ENCODE assay signal across 7 mouse cellular contexts in genomic region chr6:37326603-37326955, GRCm38 (mm10). TPM values are rescaled to one million over a fixed set of nuclear protein-coding genes. Genes with fewer than 3 reads are reported as not detected.
DNase-seq lines count a peak whose midpoint lies in the region; ATAC-seq and TF ChIP-seq lines count a peak whose summit lies in the region.

No protein-coding gene starts in this region.

- DNase-seq in hindbrain, embryonic 14.5 days (ENCODE audit: low spot score): no peak
- no peak for DNase-seq in hindbrain, embryonic 11.5 days (ENCODE audit: low spot score)
- DNase-seq in hindbrain, postnatal 0 days (ENCODE audit: low spot score): peak; percentile 80
- no peak for DNase-seq in right cerebral cortex, postnatal 10 days (ENCODE audit: low spot score in 2 of 2)

- 0 out of 2 replicates have a peak overlapping the region, but pooled peaks have one; percentile 44 for H3K27ac ChIP-seq in hindbrain, embryonic 14.5 days
- no peak overlapping the region for H3K27ac ChIP-seq in hindbrain, embryonic 11.5 days (ENCODE audit: low read depth, low read length)
- peak overlapping the region; percentile 63 for H3K27ac ChIP-seq in embryonic facial prominence, embryonic 15.5 days (replicated peaks)
- H3K27ac ChIP-seq in hindbrain, postnatal 0 days: no peak overlapping the region
- H3K27ac ChIP-seq in midbrain, embryonic 16.5 days (ENCODE audit: low read length): 0 out of 2 replicates have a peak overlapping the region, but pooled peaks have one; percentile 12

- H3K9me3 ChIP-seq in hindbrain, embryonic 14.5 days (ENCODE audit: control insufficient read depth, low read length): no peaks in the 10 kb centered on the region
- no peaks in the 10 kb centered on the region for H3K9me3 ChIP-seq in hindbrain, embryonic 11.5 days (ENCODE audit: control insufficient read depth, low read length)
- no peaks in the 10 kb centered on the region for H3K9me3 ChIP-seq in embryonic facial prominence, embryonic 15.5 days (replicated peaks)
- H3K9me3 ChIP-seq in hindbrain, postnatal 0 days (ENCODE audit: low read length): no peaks in the 10 kb centered on the region
- H3K9me3 ChIP-seq in midbrain, embryonic 16.5 days (replicated peaks; ENCODE audit: control insufficient read depth, low read length, poor library complexity, severe bottlenecking): no peaks in the 10 kb centered on the region

- H3K36me3 ChIP-seq in hindbrain, embryonic 14.5 days (replicated peaks; ENCODE audit: control insufficient read depth, insufficient read depth): no peaks in the 10 kb centered on the region
- H3K36me3 ChIP-seq in hindbrain, embryonic 11.5 days (ENCODE audit: control insufficient read depth, insufficient read depth, low read length): no peaks in the 10 kb centered on the region
- peaks cover 12% of the 10 kb centered on the region for H3K36me3 ChIP-seq in embryonic facial prominence, embryonic 15.5 days
- H3K36me3 ChIP-seq in hindbrain, postnatal 0 days (ENCODE audit: insufficient read depth, low read length): no peaks in the 10 kb centered on the region
- H3K36me3 ChIP-seq in midbrain, embryonic 16.5 days (ENCODE audit: control insufficient read depth, insufficient read depth, low read length): no peaks in the 10 kb centered on the region

- H3K4me1 ChIP-seq in hindbrain, embryonic 14.5 days (replicated peaks; ENCODE audit: control insufficient read depth, insufficient read depth, low read length): peaks cover 36% of the 10 kb centered on the region
- H3K4me1 ChIP-seq in hindbrain, embryonic 11.5 days (replicated peaks; ENCODE audit: control insufficient read depth, insufficient read depth, low read length): peaks cover 2% of the 10 kb centered on the region; the same call in 1 of the 2 replicates
- peaks cover 20% of the 10 kb centered on the region for H3K4me1 ChIP-seq in embryonic facial prominence, embryonic 15.5 days
- H3K4me1 ChIP-seq in hindbrain, postnatal 0 days (ENCODE audit: insufficient read depth, low read length): peaks cover 33% of the 10 kb centered on the region
- H3K4me1 ChIP-seq in midbrain, embryonic 16.5 days (ENCODE audit: control insufficient read depth, insufficient read depth, low read length): peaks cover 27% of the 10 kb centered on the region

- WGBS in hindbrain, embryonic 14.5 days: 38% methylated on average over 8 of the region's 8 CpGs
- 54% methylated on average over 8 of the region's 8 CpGs for WGBS in hindbrain, embryonic 11.5 days
- 17% methylated on average over 8 of the region's 8 CpGs for WGBS in embryonic facial prominence, embryonic 15.5 days
- 16% methylated on average over 8 of the region's 8 CpGs for WGBS in hindbrain, postnatal 0 days
- 36% methylated on average over 8 of the region's 8 CpGs for WGBS in midbrain, embryonic 16.5 days

- no peak overlapping the region for H3K9ac ChIP-seq in hindbrain, embryonic 14.5 days
- H3K9ac ChIP-seq in hindbrain, embryonic 11.5 days (ENCODE audit: low read depth, low read length): no peak overlapping the region
- no peak overlapping the region for H3K9ac ChIP-seq in embryonic facial prominence, embryonic 15.5 days
- H3K9ac ChIP-seq in hindbrain, postnatal 0 days (replicated peaks; ENCODE audit: low read length): no peak overlapping the region
- no peak overlapping the region for H3K9ac ChIP-seq in midbrain, embryonic 16.5 days (ENCODE audit: low read depth, low read length)

- H3K4me3 ChIP-seq in hindbrain, embryonic 14.5 days (replicated peaks; ENCODE audit: low read length): no peak overlapping the region
- H3K4me3 ChIP-seq in hindbrain, embryonic 11.5 days (ENCODE audit: low read depth, low read length): no peak overlapping the region
- no peak overlapping the region for H3K4me3 ChIP-seq in embryonic facial prominence, embryonic 15.5 days (replicated peaks)
- H3K4me3 ChIP-seq in hindbrain, postnatal 0 days (ENCODE audit: low read length): no peak overlapping the region
- H3K4me3 ChIP-seq in midbrain, embryonic 16.5 days (ENCODE audit: low read depth, low read length): no peak overlapping the region

- H3K27me3 ChIP-seq in hindbrain, embryonic 14.5 days (ENCODE audit: control insufficient read depth, insufficient read depth, low read length): no peaks in the 10 kb centered on the region
- H3K27me3 ChIP-seq in hindbrain, embryonic 11.5 days (ENCODE audit: control insufficient read depth, insufficient read depth, low read length): no peaks in the 10 kb centered on the region
- H3K27me3 ChIP-seq in embryonic facial prominence, embryonic 15.5 days: no peaks in the 10 kb centered on the region
- H3K27me3 ChIP-seq in hindbrain, postnatal 0 days (ENCODE audit: insufficient read depth, low read length): no peaks in the 10 kb centered on the region
- no peaks in the 10 kb centered on the region for H3K27me3 ChIP-seq in midbrain, embryonic 16.5 days (ENCODE audit: control insufficient read depth, insufficient read depth, low read depth, low read length)

- TF ChIP-seq CTCF in hindbrain, postnatal 0 days (IDR thresholded peaks at IDR 0.05; ENCODE audit: low read depth): no peak

- no peak overlapping the region for H3K4me2 ChIP-seq in hindbrain, embryonic 14.5 days (replicated peaks)
- H3K4me2 ChIP-seq in hindbrain, embryonic 11.5 days (replicated peaks; ENCODE audit: low read depth, low read length): no peak overlapping the region
- no peak overlapping the region for H3K4me2 ChIP-seq in embryonic facial prominence, embryonic 15.5 days (replicated peaks)
- H3K4me2 ChIP-seq in hindbrain, postnatal 0 days (ENCODE audit: low read depth, low read length): no peak overlapping the region
- H3K4me2 ChIP-seq in midbrain, embryonic 16.5 days (ENCODE audit: low read length): no peak overlapping the region

- no peak for ATAC-seq in hindbrain, embryonic 14.5 days (ENCODE audit: low FRiP score)
- no peak for ATAC-seq in hindbrain, embryonic 11.5 days (ENCODE audit: low FRiP score)
- no peak for ATAC-seq in embryonic facial prominence, embryonic 15.5 days (ENCODE audit: insufficient number of reproducible peaks, low FRiP score, low TSS enrichment, low read depth)
- no peak for ATAC-seq in hindbrain, postnatal 0 days
- no peak for ATAC-seq in midbrain, embryonic 16.5 days
- no peak for ATAC-seq in granulocyte monocyte progenitor cell, adult 5-6 weeks (replicated peaks; ENCODE audit: poor library complexity, severe bottlenecking)

RNA-seq across cellular contexts. Expression of gene Dgki, which starts 26.6 kb away (rescaled TPM):
- polyA plus RNA-seq in hindbrain, embryonic 14.5 days (2014; fragmentation: Nextera tagmentation; extraction: Ambion mirVana): 9.6 and 10.0 TPM in 2 replicates
- polyA plus RNA-seq in hindbrain, embryonic 11.5 days (2014; fragmentation: Nextera tagmentation; extraction: Ambion mirVana): 2.6 and 3.0 TPM in 2 replicates
- 0.83 and 1.2 TPM in 2 replicates for polyA plus RNA-seq in embryonic facial prominence, embryonic 15.5 days (2015; fragmentation: Nextera tagmentation; extraction: Ambion mirVana)
- total RNA-seq in hindbrain, postnatal 0 days (2014; rRNA removed): 20.1 and 22.3 TPM in 2 replicates
- polyA plus RNA-seq in hindbrain, postnatal 0 days (2015; fragmentation: Nextera tagmentation; extraction: Ambion mirVana): 4.4 and 4.5 TPM in 2 replicates
- polyA plus RNA-seq in midbrain, embryonic 16.5 days (2015; fragmentation: Nextera tagmentation; extraction: Ambion mirVana): 7.4 and 7.6 TPM in 2 replicates
- not detected in 2 replicates for total RNA-seq in granulocyte monocyte progenitor cell, adult 5-6 weeks (2014; fragmentation: Nextera tagmentation)
- not detected in 2 replicates for total RNA-seq in granulocyte monocyte progenitor cell, adult 5-6 weeks (2017)

Comparison
In these comparisons a context has a peak if more than half of its experiments do, and no peak if none do; other contexts are left out.
1. H3K27ac ChIP-seq: peak in hindbrain, embryonic 14.5 days (single experiment), embryonic facial prominence, embryonic 15.5 days (single experiment) and midbrain, embryonic 16.5 days (single experiment); none in hindbrain, embryonic 11.5 days (single experiment) and hindbrain, postnatal 0 days (single experiment).